Mouse (Mus musculus) erythroblast, embryonic 14.5 days (primary cell): ENCODE results near the gene Slamf7.

ENCODE experiments used
- GATA1 ChIP-seq: IDR thresholded peaks from 2 replicates; pipeline ENCODE4 v1.6.1; 2012; ENCODE audit warnings: low read length, inconsistent platforms, mixed read lengths
- TAL1 ChIP-seq: IDR thresholded peaks from 3 replicates; pipeline ENCODE4 v1.6.1; 2012; ENCODE audit warnings: low read length, inconsistent platforms, mixed read lengths

DNA sequence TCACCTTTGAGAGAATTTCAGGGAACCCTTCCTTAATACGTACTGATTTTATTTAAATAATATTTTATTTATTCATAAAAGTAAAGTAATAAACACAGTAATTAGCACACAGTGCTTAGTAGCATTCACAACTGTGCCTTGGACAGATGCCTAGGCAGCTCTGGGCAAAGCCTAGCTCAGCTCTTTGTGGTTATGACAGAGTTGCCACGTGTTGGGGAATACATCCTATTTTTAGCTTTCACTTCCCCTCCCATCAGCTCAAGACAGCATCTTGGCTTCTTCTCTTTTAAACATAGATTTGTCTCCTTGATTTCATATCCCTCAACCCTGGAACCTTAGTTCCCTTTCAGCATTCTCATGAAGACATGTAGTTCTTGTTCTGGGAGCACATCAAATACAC, 21.4 kb downstream of the Slamf7 start:
- TF ChIP-seq TAL1, result no peak
- no peak for TF ChIP-seq GATA1
